Mouse (Mus musculus) embryonic fibroblast, embryonic 13.5 days (primary cell): ENCODE results near the gene Styxl1.

Source experiments
- CTCF ChIP-seq: IDR thresholded peaks from 2 replicates; pipeline ENCODE4 v1.5.1; 2011; ENCODE audit warnings: mild to moderate bottlenecking, control low read depth, low read length, moderate library complexity, borderline replicate concordance; ENCODE audit not compliant: insufficient read depth
- POLR2A ChIP-seq: IDR thresholded peaks from 2 replicates; pipeline ENCODE4 v1.6.1; 2011; ENCODE audit warnings: low read depth, mild to moderate bottlenecking, control low read depth, low read length, moderate library complexity

GRCm38 (mm10) chr5:135780331-135780730, 2.1 kb upstream of the Styxl1 start:
- TF ChIP-seq CTCF (no peak), POLR2A (no peak)
